Mouse (Mus musculus) left cerebral cortex, postnatal 25 days (tissue): ENCODE measurements around the gene Nmrk2. TPM values are rescaled to one million over a fixed set of nuclear protein-coding genes. Genes with fewer than 3 reads are reported as not detected.
"Not testable (repeated sequence)": the region's sequence is repeated elsewhere in the genome, so short reads cannot be mapped to it uniquely, and the experiment has no call there.

Source experiments
- DNase-seq, 2 experiments: peaks; one replicate each; pipeline ENCODE4 v3.0.0; 2022; ENCODE audit warnings: low spot score in 2 of 2, mixed read lengths in 1 of 2
- intact Hi-C: fragments of 180-260 bp; cut with DNase I; formaldehyde crosslinking; loops from one replicate; pipeline ENCODE4 v1.15.1; 2025
- total RNA-seq, 2 experiments: library from RNA; stranded (reverse); gene quantifications; 2 replicates each; pipeline ENCODE4 v1.2.3; 2021

The Nmrk2 gene
- total RNA-seq = under 1 TPM in 1 of 2 experiments, not detected in 1; 0.23 TPM

DNA sequence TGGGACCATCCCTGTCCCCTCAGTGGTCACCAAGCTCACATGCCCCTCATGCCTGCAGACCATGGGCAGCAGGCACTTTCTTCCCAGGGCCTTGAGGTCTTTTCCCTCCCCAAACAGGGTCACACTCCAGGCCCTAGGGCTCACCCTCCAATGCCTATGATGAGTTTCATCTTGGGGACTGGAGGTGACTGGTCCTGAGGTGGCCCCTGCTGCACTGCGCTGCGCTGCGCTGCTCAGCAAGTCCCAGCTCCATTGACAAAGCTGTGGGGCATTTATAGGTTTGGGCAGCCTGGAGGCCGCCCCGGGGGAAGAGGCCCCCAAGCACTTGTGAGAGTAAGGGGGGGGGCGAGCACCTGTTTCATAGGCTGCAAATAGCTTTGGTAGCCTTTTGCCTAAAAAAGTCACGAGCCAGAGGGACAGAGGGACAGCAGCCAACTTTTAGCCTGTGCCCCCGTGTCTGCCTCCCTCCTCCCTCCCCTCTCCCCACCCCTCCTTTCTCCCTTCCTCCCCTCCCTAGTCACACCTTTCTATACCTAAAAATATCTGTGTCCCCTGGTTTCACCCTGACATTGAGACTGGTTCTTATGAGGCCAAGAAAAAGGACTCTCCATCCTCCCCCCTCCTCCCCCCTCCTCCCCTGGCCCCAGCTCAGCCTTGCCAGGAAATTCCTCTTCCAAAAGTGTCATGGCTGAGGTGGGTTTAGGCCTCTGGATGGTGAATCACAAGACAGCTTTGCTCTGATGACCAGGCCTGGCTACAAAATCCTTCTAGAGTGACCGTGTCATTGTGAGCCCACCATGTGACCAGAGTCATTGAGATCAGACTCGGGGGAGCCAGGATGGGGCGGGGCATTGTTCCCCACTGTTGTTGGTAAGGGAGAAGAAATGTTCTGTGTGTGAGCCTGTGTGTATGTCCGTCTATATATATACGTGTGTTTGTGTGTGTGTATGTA lies at the start of gene Nmrk2:
Nmrk2 (minus strand) TSS at position 245 of the 952 bp plus-strand sequence.
- DNase-seq = no peak
- intact Hi-C loops = no loop called here

GRCm38 (mm10) chr10:81249442-81249841 lies 47.6 kb upstream of the Nmrk2 start:
- DNase-seq = no peak
- intact Hi-C loops = no loop called here

DNA sequence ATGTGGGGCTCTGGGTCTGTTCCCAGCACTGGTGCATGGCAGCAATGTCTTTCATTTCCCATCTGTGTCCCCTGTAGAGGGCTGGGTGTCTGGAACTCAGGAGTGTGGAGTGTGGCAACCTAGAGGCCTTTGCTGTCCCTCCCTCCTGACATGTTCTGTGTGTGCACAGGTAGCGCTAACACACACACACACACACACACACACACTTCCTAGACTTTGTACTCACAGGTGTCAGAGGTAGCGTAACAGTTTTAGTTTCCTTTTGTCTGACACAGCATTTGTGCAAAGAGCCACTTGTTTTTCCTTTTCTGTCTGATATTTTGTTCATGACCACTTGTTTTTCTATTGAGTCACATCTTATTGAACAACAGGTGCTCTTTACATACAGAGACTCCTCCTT lies 46.0 kb upstream of the Nmrk2 start:
- intact Hi-C loops = no loop called here

GRCm38 (mm10) chr10:81245166-81245565 lies 43.3 kb upstream of the Nmrk2 start:
- peak in 1 of 2 experiments; percentile 79 for DNase-seq
- intact Hi-C loops = no loop called here

More for the DNA sequence above, 46.0 kb upstream of the Nmrk2 start:
- no peak for DNase-seq

GRCm38 (mm10) chr10:81244595-81244994 lies 42.7 kb upstream of the Nmrk2 start:
- intact Hi-C loops = no loop called here
- DNase-seq = peak; percentile 70 to 77

DNA sequence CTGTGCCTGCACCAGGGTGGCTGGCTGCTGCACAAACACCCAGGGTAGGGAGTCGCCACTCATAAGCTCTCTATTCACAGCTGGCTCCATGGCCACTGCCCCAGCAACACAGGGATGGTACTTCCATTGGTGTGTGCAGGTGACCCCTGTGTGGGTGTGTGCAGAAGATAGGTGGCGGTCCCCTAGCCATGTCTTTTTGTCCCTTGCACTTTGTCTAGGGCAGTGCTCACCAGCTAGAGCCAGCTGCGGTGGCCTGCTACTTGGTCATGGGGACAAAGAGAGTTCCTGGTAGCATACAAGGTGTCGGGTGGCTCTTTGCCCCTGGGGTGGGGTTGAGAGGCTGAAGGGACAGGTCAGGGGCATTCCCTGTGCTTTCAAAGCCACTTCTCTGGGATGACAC lies 42.3 kb upstream of the Nmrk2 start:
- intact Hi-C loops = no loop called here
- DNase-seq = no peak

- no peak for DNase-seq
- intact Hi-C loops = no loop called here
These were observed 40.2 kb upstream of the Nmrk2 start for GRCm38 (mm10) chr10:81242021-81242420.

DNA sequence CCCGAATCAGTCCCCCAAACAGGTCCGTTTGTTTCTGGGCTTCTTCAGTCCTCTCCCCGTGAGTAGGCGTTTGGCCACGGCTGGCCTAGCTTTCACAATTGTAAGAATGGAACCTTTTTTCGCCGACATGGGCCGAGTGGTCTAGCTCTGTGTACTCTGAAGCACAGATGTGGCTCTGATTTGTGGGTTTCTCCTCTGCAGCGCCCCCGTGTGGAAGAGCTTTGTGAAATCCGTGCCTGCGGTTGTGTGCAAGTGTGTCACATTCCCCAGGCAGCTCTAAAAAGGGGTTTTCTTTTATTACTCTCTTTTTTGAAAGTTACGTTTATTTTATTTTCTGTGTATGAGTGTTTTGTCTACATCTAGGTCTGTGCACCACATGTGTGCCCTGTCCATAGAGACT lies 39.0 kb upstream of the Nmrk2 start:
- intact Hi-C loops = no loop called here
- DNase-seq = peak in 1 of 2 experiments; percentile 78

DNA sequence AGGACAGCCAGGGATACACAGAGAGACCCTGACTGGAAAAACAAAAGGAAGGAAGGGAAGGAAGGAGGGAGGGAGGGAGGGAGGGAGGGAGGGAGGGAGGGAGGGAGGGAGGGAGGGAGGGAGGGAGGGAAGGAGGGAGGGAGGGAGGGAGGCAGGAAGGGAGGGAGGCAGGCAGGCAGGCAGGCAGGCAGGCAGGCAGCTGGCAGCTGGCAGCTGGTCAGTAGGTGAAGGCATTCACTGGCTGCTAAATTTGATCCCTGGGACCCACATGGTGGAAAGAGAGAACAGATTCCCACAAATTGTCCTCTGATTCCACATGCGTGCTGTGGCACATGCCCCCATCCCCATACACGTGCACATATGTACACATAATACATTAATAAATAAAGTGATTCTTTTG lies 36.8 kb upstream of the Nmrk2 start:
- DNase-seq = no peak
- intact Hi-C loops = no loop called here

DNA sequence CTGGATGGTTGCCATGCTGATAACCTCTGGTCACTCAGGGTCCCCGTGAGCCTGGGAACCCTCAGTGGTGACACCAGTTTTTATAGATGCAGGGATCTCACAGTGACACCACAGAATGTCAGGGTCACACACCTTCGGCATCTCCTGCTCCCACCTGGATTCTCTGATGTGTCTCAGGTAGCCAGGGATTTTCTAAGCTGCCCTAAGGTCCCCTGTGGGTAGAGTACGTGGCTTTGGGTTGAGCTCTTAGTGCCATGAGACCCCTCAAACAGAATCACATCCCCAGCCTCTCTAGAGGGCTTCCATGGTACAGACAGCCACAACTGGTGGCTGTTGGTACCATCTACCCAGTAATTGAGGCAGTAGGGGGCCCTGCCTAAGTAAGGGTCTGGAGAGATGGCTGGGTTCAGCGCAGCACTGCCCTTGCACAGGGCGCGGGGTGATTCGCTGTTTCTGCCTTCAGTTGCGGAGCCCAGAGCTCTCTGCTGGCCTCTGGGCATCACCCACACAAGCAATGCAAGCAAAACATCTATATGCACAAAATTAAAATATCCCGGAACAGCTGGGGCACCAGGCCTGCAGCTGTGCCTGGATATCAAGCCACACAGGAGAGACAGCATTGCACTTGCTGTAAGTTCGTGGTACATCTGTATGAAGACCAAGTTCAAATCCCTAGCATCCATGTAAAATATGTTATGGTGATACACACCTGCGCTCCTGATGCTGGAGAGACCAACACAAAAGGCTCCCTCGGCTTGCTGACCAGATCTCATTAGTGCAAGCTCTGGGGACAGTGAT lies 34.8 kb upstream of the Nmrk2 start:
- DNase-seq = no peak
- intact Hi-C loops = no loop called here

DNA sequence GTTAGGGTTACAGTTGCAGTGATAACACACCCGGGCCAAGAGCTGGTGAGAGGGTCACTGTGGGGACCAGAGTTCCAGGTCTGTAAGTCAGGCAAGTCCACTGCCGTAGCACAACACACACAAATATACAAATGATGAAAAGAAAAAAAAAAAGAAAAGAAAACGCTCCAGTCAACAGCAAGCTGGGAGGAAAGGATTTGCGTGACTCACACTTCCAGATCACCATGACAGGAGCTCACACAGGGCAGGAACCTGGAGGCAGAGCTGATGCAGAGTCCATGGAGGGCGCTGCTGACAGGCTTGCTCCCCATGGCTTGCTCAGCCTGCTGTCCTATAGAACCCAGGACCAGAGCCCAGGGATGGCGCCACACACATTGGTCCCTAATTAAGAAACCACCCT lies 32.4 kb upstream of the Nmrk2 start:
- intact Hi-C loops = no loop called here
- no peak for DNase-seq

DNA sequence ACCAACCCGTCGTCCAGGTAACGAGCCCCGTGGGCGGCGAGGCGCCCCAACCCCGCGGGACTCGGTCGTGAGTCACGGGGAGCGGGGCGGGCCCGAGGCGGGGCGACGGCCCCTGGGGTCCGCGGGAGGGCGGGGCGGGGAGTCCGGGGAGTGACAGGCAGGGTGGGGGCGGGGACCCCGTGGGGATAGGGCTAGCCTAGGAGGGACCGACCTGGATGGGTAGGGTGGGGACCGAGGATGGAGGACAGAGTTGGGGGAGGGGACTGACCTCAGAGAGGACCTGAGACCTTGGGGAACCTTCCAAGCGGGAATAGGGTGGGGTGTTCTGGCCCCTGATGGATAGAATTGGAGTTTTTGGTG lies 31.4 kb upstream of the Nmrk2 start:
- intact Hi-C loops = no loop called here
- DNase-seq = no peak

DNA sequence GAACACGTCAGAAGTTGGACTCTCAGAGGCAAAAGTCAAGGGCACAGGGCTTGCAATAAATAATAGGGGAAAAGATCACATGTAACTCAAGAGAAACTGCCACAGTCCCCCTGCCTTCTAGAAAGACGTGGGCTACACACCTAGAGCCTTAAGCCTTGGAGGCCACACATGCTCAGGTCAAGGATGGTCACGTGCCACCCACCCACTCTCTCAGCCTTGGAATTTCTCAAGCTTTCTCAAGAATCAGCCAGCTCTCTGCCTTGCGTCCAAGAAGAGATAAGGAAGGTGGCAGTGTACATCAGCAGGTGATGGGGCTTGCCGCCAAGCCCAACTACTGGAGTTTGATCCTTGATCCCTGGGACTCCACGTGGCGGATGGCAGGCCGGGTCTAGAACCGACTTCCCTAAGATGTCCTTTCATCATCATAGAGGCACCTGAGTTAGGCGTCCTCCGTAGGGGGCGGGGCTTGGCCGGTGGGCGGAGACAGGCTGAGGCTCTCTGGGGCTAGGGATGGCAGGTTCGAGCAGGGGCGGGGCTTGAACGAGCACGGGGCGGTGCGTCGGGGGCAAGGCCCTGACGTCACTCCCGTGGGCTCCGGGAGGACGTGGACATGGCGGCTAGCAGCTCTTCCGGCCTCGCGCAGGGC lies 30.9 kb upstream of the Nmrk2 start, which contains the start of gene Zfr2:
Zfr2 (plus strand) TSS at position 576 of the 646 bp plus-strand sequence.
- intact Hi-C loops = no loop called here
- peak; percentile 93 to 97 for DNase-seq

- no peak for DNase-seq
- intact Hi-C loops = no loop called here
These were observed 29.6 kb upstream of the Nmrk2 start for GRCm38 (mm10) chr10:81231436-81231835.

GRCm38 (mm10) chr10:81230438-81231332 lies 28.8 kb upstream of the Nmrk2 start, which contains the start of gene Atcay:
Atcay (minus strand) TSS chr10:81230833.
- intact Hi-C loops = no loop called here
- peak; percentile 86 to 95 for DNase-seq

DNA sequence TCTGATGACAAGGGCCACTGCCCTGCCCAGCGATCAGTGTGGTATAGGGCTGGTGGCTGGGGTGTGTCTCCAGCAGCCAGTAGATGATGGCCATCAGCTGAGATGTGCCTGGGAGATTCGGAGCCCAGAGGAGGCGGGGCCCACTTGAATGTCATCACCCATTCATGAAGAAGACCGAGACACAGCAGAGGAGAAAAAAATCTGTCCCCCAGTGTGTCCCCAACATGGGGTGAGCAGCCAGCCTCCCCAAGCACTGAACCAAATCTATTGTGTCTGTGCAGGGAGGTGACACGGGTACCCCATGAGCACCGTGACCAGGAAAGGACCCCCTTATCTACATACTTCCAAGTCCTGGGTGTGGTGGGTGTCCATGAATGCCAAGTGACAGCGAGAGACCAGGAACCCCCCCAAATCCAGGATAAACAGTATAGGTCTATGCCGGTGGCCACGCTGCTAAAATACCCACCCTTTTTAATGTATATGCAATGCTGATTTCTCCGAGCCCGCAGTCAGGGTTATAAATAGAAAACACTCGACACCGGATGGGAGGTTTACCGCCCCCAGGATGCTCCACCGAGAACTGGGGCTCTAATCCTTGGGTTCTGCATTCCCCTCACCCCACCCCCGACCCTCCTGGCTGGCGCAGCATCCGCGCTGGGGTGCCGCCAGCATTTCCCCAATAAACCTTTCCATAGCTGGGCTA lies 28.0 kb upstream of the Nmrk2 start:
- peak; percentile 52 to 76 for DNase-seq
- intact Hi-C loops = no loop called here

DNA sequence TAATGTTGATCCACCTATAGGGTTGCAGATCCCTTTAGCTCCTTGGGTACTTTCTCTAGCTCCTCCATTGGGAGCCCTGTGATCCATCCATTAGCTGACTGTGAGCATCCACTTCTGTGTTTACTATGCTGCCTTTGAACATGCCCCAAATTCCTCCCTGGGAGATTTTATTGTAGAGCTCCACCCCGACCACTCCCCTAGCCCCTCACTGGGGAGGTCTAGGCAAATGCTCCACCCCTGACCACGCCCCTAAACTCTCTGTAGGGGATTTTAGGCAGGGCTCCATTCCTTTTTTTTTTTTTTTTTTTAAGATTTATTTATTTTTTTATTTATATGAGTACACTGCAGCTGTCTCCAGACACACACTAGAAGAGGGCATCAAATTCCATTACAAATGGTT lies 21.9 kb upstream of the Nmrk2 start:
- intact Hi-C loops, DNase-seq: not testable (repeated sequence)

DNA sequence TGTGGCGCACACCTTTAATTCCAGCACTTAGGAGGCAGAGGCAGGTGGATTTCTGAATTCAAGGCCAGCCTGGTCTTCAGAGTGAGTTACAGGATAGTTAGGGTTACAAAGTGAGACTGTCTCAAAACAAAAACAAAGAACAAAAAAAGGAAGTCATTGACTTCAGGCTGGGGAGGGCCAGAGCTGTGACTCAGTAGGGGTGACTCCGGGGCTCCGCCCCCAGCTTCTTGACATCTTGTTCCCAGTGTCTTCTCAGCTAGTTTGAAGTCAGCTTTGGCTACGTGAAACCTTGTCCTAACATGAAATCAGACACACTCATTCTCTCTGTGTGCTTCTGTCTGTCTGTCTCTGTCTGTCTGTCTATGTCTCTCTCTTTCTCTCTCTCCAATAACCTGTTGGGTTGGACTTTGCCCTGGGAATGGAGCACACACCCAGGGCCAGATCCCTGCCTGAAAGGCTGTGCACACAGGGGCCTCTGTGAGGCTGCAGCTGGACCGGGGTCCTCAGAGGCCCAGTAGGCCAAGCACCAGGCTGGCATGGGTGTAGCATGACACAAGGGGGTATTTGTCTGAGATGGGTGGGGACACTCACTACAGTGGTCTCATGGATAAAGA lies 19.7 kb upstream of the Nmrk2 start:
- no peak for DNase-seq
- intact Hi-C loops = no loop called here
